Mouse (Mus musculus): ENCODE data around the gene Ccdc170.

- TF ChIP-seq CTCF (IDR thresholded peaks at IDR 0.05), result no peak
- TF ChIP-seq POLR2A (IDR thresholded peaks at IDR 0.05; ENCODE audit: insufficient read depth, low read depth, low read length), result no peak
Observed at GRCm38 (mm10) chr10:4597211-4597610, 114.9 kb downstream of the Ccdc170 start.
